Mouse (Mus musculus): ENCODE data around the gene 1700012P22Rik.

The 1700012P22Rik gene

DNA sequence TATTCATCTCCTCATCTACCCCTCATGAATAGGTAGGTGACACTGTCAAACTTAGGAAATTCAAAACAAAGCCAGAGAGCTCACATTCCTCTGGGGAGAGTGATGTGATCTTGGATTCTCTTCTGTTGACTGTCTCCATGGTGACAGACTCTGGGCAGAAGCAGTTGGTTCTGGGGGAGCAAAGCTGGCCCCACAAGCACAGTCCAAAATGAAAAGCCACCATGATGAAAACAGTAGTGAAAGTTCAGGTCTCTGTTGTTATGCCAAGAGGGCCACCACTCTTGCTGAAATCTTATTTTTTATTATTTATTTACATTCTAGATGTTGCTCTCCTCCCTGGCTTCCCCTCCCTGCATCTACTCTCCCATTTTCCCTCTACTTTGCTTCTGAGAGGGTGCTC is at the start of gene 1700012P22Rik:
TSS of gene 1700012P22Rik (minus strand) at position 101 of the 400 bp plus-strand sequence.
- DNase-seq = no peak

DNA sequence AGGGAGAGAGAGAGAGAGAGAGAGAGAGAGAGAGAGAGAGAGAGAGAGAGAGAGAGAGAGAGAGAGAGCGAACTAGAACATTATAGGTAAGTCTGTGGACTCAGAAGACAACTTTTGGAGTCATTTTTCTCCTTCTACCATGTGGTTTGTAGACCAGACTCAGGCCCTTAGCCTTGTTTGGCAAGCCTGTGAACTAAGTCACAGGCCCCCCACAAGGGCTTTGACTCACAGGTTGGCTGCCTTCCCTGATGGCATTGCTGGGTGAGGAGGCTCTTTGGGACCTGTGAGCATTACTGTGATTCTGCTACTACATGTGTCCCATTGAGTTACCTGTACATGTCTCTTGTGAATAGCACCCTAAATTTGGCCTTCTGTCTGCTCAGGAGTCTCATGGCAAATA is 29.5 kb upstream of the 1700012P22Rik start:
- no peak for DNase-seq

GRCm38 (mm10) chr4:144465206-144465605 is 26.6 kb upstream of the 1700012P22Rik start:
- DNase-seq = no peak

- no peak for DNase-seq
These were observed 25.1 kb upstream of the 1700012P22Rik start, which contains the start of gene Aadacl3 for GRCm38 (mm10) chr4:144463656-144464055. Gene Aadacl3 (minus strand): TSS chr4:144463756.

GRCm38 (mm10) chr4:144453217-144453616 is 14.6 kb upstream of the 1700012P22Rik start, which contains the start of gene Gm9944:
Gene Gm9944 (minus strand): TSS chr4:144453317.
- no peak for DNase-seq

DNA sequence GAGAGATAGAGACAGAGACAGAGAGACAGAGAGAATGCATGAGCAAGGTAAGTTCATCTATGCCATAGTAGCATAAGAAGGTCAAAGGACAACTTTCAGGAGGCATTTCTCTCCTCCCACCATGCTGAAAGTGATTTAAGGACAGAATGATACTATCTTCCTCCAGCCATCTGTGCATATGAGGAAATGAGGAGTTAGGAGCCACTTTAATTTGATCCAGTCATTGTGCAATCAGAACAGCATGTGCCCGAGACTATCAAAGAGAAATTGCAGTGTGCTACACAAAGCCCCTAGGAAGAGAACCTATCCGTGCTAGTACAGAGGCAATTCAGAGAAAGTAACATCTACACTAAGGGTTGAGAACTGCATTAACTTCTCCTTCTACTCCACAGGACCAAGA is 10.0 kb upstream of the 1700012P22Rik start:
- no peak for DNase-seq

DNA sequence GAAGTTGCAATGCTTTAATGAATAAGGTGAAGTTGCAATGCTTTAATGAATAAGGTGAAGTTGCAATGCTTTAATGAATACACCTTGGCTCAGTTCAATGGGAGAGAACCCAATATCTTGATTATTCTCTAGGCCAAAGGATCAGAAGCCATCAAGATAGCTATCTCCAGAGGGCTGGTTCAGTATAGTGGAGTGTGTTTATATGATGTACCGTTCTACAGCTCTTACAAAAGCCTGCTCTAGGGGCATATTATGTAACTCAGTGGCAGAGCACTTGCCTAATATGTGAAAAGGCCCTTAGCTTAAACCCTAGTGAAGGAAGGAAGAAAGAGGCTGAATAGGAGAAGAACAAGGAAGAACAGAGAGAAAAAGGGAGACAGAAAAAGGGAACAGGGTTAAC is 3.0 kb upstream of the 1700012P22Rik start:
- no peak for DNase-seq

- no peak for DNase-seq
These were observed 2.5 kb upstream of the 1700012P22Rik start for GRCm38 (mm10) chr4:144441095-144441494.

DNA sequence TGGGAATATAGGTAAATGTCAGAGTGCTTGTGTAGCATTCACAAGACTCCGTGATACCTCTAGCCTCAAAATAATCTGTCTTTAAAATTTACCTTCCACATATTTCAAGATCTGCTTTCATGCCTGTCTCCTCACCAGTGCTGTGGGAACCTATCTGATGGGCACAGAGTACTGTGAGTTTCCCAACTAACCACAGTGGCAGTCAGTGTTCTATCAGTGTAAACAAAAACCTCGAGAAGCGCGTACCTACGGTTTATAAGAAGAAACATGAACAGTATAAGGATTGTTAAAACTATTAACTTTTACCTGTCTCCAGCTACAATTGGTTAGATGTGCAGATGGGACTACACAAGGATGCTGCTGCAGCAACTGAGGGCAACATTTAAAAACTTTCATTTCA is 5.4 kb downstream of the 1700012P22Rik start:
- DNase-seq = no peak

- no peak for DNase-seq
These were observed 7.8 kb downstream of the 1700012P22Rik start for GRCm38 (mm10) chr4:144430723-144431122.

GRCm38 (mm10) chr4:144428868-144429267 is 9.7 kb downstream of the 1700012P22Rik start:
- peak; percentile 54 for DNase-seq

DNA sequence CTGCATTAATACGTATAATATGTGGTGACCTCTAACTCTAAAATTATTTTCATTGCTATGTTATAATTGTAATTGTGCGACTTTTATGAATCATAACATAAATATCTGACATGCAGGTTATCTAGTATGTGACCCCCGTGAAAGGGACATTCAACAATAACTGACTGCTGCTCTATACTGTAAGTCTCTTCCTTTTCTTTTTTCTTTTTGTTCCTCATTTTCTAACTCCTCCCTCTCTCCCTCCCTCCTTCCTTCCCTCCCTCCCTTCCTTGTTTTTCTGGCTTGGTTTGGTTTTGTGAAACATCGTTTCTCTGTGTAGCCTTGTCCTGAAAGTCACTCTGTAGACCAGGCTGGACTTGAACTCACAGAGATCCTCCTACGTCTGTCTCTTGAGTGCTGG is 14.0 kb downstream of the 1700012P22Rik start:
- no peak for DNase-seq

GRCm38 (mm10) chr4:144420644-144421043 is 17.9 kb downstream of the 1700012P22Rik start:
- no peak for DNase-seq

DNA sequence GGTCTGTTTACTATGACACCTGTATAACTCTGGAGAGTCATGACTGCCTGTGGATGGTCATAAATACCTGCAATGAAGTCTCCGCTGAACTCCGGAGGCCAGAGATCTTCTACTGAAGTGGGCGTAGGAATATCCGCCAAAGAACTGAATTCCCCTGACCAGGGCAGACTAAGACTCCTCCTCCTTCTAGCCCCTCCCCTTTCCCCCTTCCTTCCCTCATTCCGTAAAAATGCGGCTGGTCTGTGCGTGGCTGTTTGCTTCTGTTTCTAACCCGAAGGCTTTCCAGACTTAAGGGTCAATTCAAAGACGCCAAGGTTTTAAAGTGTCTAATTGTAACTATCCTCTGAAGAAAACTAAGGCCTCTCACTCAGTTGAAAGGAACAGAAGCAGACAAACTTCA is 30.3 kb downstream of the 1700012P22Rik start, which contains the start of gene Pramef12:
TSS of gene Pramef12 (minus strand) at position 175 of the 400 bp plus-strand sequence.
- no peak for DNase-seq

- DNase-seq = no peak
These were observed 32.3 kb downstream of the 1700012P22Rik start for GRCm38 (mm10) chr4:144406261-144406660.

GRCm38 (mm10) chr4:144404456-144405086 is 34.0 kb downstream of the 1700012P22Rik start:
- DNase-seq = peak; percentile 5

GRCm38 (mm10) chr4:144402712-144403111 is 35.9 kb downstream of the 1700012P22Rik start:
- DNase-seq = no peak

- no peak for DNase-seq
These were observed 42.3 kb downstream of the 1700012P22Rik start for GRCm38 (mm10) chr4:144396316-144396715.

DNA sequence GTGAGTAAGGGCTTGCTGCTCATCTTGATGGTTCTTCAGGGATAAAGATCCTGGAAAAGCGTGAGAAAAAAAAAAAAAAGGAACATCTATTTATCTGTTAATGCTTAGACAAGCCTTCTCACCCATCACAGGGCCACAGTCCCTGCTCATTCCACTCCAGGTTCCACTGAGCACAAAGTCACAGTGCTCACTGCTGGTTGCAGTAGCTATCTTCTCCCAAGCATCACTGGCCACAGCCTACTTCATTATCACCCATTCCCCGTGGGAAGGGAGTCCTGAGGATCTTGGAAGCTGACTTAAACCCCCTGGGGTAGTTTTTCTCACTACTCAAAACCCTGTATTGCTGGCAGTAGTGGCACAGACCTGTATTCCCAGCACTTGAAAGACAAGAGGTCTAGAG is 60.7 kb downstream of the 1700012P22Rik start, which contains the start of gene Pramef20:
TSS of gene Pramef20 (minus strand) at position 23 of the 400 bp plus-strand sequence.
- no peak for DNase-seq
